Mouse (Mus musculus) hindbrain, embryonic 12.5 days (tissue): ENCODE measurements around the gene Alg14. TPM values are rescaled to one million over a fixed set of nuclear protein-coding genes. Genes with fewer than 3 reads are reported as not detected.

Source experiments
- ATAC-seq: fragments of 200-750 bp; cut with Nextera tagmentation; 2 replicates; pipeline ENCODE4 v1.8.0; 2017; ENCODE audit warnings: moderate TSS enrichment; ENCODE audit not compliant: low FRiP score
- H3K27ac ChIP-seq: fragments of 300-500 bp; sonication (generic); 2 replicates; pipeline ENCODE4 v1.5.1; 2016; ENCODE audit warnings: mild to moderate bottlenecking
- H3K27me3 ChIP-seq: fragments of 300-500 bp; sonication (generic); 2 replicates; pipeline ENCODE4 v1.6.1; 2016; ENCODE audit warnings: mild to moderate bottlenecking
- H3K36me3 ChIP-seq: fragments of 300-500 bp; sonication (generic); 2 replicates; pipeline ENCODE4 v1.6.1; 2016; ENCODE audit warnings: mild to moderate bottlenecking
- H3K4me1 ChIP-seq: fragments of 300-500 bp; sonication (generic); 2 replicates; pipeline ENCODE4 v1.6.1; 2016
- H3K4me2 ChIP-seq: fragments of 300-500 bp; sonication (generic); replicated peaks from 2 replicates; pipeline ENCODE4 v1.6.1; 2016; ENCODE audit warnings: mild to moderate bottlenecking
- H3K4me3 ChIP-seq: fragments of 300-500 bp; sonication (generic); 2 replicates; pipeline ENCODE4 v1.5.1; 2016; ENCODE audit warnings: mild to moderate bottlenecking
- H3K9ac ChIP-seq: fragments of 300-500 bp; sonication (generic); 2 replicates; pipeline ENCODE4 v1.6.1; 2016; ENCODE audit warnings: mild to moderate bottlenecking, moderate library complexity
- H3K9me3 ChIP-seq: fragments of 300-500 bp; sonication (generic); replicated peaks from 2 replicates; pipeline ENCODE4 v1.6.1; 2016; ENCODE audit warnings: mild to moderate bottlenecking
- WGBS: fragments of 180-500 bp; shearing (Covaris S2); methylation state at CpG from one replicate; pipeline ENCODE4 v1.1.7; 2016; 5-methylcytosine and 5-hydroxymethylcytosine counted together
- polyA plus RNA-seq: library from polyadenylated mRNA; unstranded; fragments of >200 nt; fragmentation: Nextera tagmentation; extraction: Ambion mirVana; gene quantifications from 2 replicates; pipeline ENCODE4 v1.2.1, GENCODE M21; 2016

Alg14 gene
- polyA plus RNA-seq, 1 experiment from 2014 or later: 38.5 TPM

GRCm38 (mm10) chr3:121358850-121359249 is 67.3 kb downstream of the Alg14 start:
- Histone ChIP-seq H3K27me3 (no peaks in the 10 kb centered on the region), H3K9me3 (no peaks in the 10 kb centered on the region), H3K9ac (no peak overlapping the region), H3K4me2 (no peak overlapping the region), H3K4me3 (no peak overlapping the region), H3K36me3 (no peaks in the 10 kb centered on the region), H3K4me1 (peaks cover 3% of the 10 kb centered on the region; the same call in 1 of the 2 replicates), H3K27ac (no peak overlapping the region)
- no peak for ATAC-seq
- 80% methylated on average over 6 of the region's 6 CpGs for WGBS

GRCm38 (mm10) chr3:121359272-121359671 is 67.7 kb downstream of the Alg14 start:
- H3K4me3 ChIP-seq: no peak overlapping the region
- no peak for ATAC-seq
- WGBS: 89% methylated on average over 7 of the region's 7 CpGs

DNA sequence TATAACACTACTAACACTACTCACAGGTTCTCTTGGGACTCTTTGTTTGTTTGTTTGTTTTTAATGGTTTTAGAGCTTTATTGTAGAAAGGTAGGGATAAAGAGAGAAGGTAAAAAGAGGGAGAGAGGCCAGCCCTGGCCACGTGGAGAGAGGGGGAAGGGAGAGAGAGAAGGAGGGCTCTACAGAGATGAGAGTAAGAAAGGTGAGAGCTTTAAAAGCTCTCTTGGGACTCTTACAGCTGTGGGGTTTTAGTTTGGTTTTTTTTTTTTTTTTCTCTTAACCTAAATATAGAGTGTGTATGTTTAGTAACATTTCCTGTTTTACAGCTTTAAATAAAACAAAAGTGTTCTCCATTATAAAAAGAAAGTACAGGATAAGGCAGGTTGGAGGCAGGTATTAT is 70.4 kb downstream of the Alg14 start:
- no peak overlapping the region for H3K4me2 ChIP-seq

More at GRCm38 (mm10) chr3:121359272-121359671, 67.7 kb downstream of the Alg14 start:
- Histone ChIP-seq H3K4me1 (peaks cover 3% of the 10 kb centered on the region; the same call in 1 of the 2 replicates), H3K9ac (no peak overlapping the region), H3K4me2 (no peak overlapping the region), H3K9me3 (no peaks in the 10 kb centered on the region), H3K36me3 (no peaks in the 10 kb centered on the region), H3K27ac (no peak overlapping the region), H3K27me3 (no peaks in the 10 kb centered on the region)

DNA sequence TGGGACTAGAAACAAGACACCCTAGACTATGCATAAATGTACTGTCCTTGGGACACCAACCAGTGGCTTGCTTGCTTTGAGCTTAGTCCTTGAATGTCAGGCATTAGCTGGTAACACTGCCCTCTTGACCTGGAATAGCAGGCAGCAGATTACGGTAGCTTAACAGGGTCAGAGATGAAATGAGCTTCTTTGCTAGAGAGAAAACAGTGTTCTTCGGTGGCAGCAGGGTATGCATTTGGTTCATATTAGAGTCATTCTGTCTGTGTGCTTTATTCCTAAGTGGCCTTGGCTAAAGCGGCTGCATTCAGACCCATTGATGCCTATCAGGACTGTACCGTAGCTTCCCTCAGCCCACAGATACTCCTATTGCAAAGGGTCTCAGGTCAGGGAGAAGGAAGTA is 72.8 kb downstream of the Alg14 start:
- Histone ChIP-seq H3K4me3 (no peak overlapping the region), H3K9ac (no peak overlapping the region), H3K27ac (no peak overlapping the region), H3K36me3 (no peaks in the 10 kb centered on the region), H3K4me2 (no peak overlapping the region), H3K4me1 (peaks cover under 1% of the 10 kb centered on the region; the same call in 1 of the 2 replicates), H3K9me3 (no peaks in the 10 kb centered on the region), H3K27me3 (no peaks in the 10 kb centered on the region)
- no peak for ATAC-seq
- WGBS: 54% methylated on average over 4 of the region's 4 CpGs

More for the DNA sequence above, 70.4 kb downstream of the Alg14 start:
- Histone ChIP-seq H3K36me3 (no peaks in the 10 kb centered on the region), H3K4me1 (peaks cover 3% of the 10 kb centered on the region; the same call in 1 of the 2 replicates), H3K9me3 (no peaks in the 10 kb centered on the region), H3K27me3 (no peaks in the 10 kb centered on the region), H3K4me3 (no peak overlapping the region), H3K9ac (no peak overlapping the region), H3K27ac (no peak overlapping the region)
- no peak for ATAC-seq
- 60% methylated on average over 1 of the region's 1 CpGs for WGBS

- H3K4me3 ChIP-seq: no peak overlapping the region
- no peak overlapping the region for H3K27ac ChIP-seq
- no peak for ATAC-seq
- H3K27me3 ChIP-seq: no peaks in the 10 kb centered on the region
- no peaks in the 10 kb centered on the region for H3K4me1 ChIP-seq
- H3K36me3 ChIP-seq: no peaks in the 10 kb centered on the region
- no peak overlapping the region for H3K9ac ChIP-seq
- no peaks in the 10 kb centered on the region for H3K9me3 ChIP-seq
- no peak overlapping the region for H3K4me2 ChIP-seq
- WGBS: 80% methylated on average over 8 of the region's 8 CpGs
Measured at GRCm38 (mm10) chr3:121365131-121365530, 73.6 kb downstream of the Alg14 start.

- Histone ChIP-seq H3K27ac (no peak overlapping the region), H3K9me3 (no peaks in the 10 kb centered on the region), H3K27me3 (no peaks in the 10 kb centered on the region), H3K4me1 (no peaks in the 10 kb centered on the region; the same call in 1 of the 2 replicates), H3K4me3 (no peak overlapping the region), H3K4me2 (no peak overlapping the region), H3K9ac (no peak overlapping the region), H3K36me3 (no peaks in the 10 kb centered on the region)
- 90% methylated on average over 4 of the region's 4 CpGs for WGBS
- ATAC-seq: no peak
Measured at GRCm38 (mm10) chr3:121368616-121369015, 77.0 kb downstream of the Alg14 start.

DNA sequence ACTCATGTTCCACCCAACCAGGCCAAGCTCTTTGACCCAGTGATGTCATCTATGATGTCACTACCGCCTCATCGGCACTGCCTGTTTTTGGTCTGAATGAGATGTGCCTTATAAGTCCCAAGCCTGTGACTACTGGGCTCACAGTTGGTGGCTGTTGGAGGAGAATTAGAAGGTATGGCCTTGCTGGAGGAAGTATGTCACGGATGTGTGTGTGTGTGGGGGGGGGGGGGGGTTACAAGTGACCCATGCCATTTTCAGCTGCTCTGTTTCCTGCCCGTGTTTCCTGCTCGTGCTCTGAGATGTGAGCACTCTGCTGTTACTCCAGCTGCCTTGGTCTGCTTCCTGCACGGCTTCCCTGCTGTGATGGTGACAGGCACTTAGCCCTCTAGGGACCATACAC is 77.9 kb downstream of the Alg14 start:
- no peak overlapping the region for H3K4me3 ChIP-seq
- no peak overlapping the region for H3K27ac ChIP-seq
- H3K4me2 ChIP-seq: no peak overlapping the region
- H3K4me1 ChIP-seq: no peaks in the 10 kb centered on the region; the same call in 1 of the 2 replicates
- 84% methylated on average over 6 of the region's 6 CpGs for WGBS
- no peak for ATAC-seq
- no peaks in the 10 kb centered on the region for H3K27me3 ChIP-seq
- no peak overlapping the region for H3K9ac ChIP-seq
- H3K9me3 ChIP-seq: no peaks in the 10 kb centered on the region
- H3K36me3 ChIP-seq: no peaks in the 10 kb centered on the region

DNA sequence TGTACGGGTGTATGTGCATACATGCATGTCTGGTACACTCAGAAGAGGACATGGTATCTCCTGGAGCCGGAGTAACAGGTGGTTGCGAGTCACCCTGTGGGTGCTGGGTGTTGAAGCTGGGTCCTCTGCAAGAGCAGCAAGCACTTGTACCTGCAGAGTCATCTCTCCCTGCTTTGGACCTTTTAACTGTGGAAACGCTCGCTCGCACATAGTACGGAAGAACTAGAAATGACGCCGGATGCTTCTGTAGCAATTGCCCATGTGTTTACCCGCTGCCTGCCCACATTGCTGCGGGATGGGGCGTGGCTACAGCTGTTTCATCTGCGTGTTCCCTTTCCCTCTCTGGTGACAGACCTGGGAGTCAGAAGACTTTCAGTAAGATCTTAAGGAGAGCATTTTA is 78.7 kb downstream of the Alg14 start:
- no peaks in the 10 kb centered on the region for H3K36me3 ChIP-seq
- H3K4me1 ChIP-seq: no peaks in the 10 kb centered on the region; the same call in 1 of the 2 replicates
- no peaks in the 10 kb centered on the region for H3K27me3 ChIP-seq
- H3K4me3 ChIP-seq: no peak overlapping the region
- H3K9ac ChIP-seq: no peak overlapping the region
- 89% methylated on average over 13 of the region's 13 CpGs for WGBS
- no peak for ATAC-seq
- no peak overlapping the region for H3K4me2 ChIP-seq
- H3K9me3 ChIP-seq: no peaks in the 10 kb centered on the region
- no peak overlapping the region for H3K27ac ChIP-seq

- WGBS: 57% methylated on average over 12 of the region's 12 CpGs
- no peaks in the 10 kb centered on the region for H3K9me3 ChIP-seq
- no peak for ATAC-seq
- H3K36me3 ChIP-seq: no peaks in the 10 kb centered on the region
- no peaks in the 10 kb centered on the region for H3K27me3 ChIP-seq
- no peak overlapping the region for H3K27ac ChIP-seq
- H3K4me2 ChIP-seq: no peak overlapping the region
- H3K9ac ChIP-seq: no peak overlapping the region
- no peak overlapping the region for H3K4me3 ChIP-seq
- no peaks in the 10 kb centered on the region; the same call in 1 of the 2 replicates for H3K4me1 ChIP-seq
Measured at GRCm38 (mm10) chr3:121370830-121371526, 79.4 kb downstream of the Alg14 start.

DNA sequence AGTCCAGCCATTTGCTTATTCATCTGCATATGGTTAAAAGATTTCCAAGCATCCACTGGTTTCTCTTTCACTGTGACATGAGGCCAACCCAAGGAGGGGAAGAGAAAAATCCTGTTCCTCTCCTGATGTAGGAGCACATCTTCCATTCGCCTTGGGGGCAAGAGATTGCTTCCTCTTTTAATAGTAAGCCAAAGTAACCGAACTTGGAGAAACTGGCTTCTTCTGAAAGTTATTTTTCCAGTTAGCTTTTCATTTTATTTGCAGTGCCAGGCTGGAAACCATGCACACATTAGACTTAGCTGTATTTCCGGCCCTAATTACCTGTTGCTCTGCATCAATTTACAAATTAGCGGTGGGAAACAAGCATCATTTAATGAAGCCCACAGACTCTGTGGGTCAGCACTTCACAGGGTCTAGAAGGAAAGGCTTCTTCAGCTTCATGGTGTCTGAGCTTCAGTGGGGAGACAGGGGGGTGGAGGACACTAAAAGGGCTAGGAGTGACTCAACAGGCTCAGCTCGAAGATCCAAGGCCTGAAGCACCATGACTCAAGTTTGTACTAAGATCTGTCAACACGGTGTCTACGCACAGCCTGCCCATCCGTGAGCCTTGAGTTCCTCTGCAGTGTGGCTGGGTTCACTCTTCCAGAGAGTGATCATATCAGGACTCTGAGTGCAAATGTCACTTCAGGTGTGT is 80.1 kb downstream of the Alg14 start:
- no peak overlapping the region for H3K4me2 ChIP-seq
- H3K27me3 ChIP-seq: no peaks in the 10 kb centered on the region
- 85% methylated on average over 8 of the region's 8 CpGs for WGBS
- no peak overlapping the region for H3K27ac ChIP-seq
- H3K9ac ChIP-seq: no peak overlapping the region
- no peaks in the 10 kb centered on the region; the same call in 1 of the 2 replicates for H3K4me1 ChIP-seq
- no peak overlapping the region for H3K4me3 ChIP-seq
- H3K9me3 ChIP-seq: no peaks in the 10 kb centered on the region
- no peaks in the 10 kb centered on the region for H3K36me3 ChIP-seq
- no peak for ATAC-seq

GRCm38 (mm10) chr3:121373897-121374441 is 82.4 kb downstream of the Alg14 start:
- Histone ChIP-seq H3K9me3 (no peaks in the 10 kb centered on the region), H3K4me3 (no peak overlapping the region), H3K4me2 (no peak overlapping the region), H3K27ac (no peak overlapping the region), H3K27me3 (no peaks in the 10 kb centered on the region), H3K4me1 (peaks cover 5% of the 10 kb centered on the region), H3K36me3 (no peaks in the 10 kb centered on the region), H3K9ac (no peak overlapping the region)
- 68% methylated on average over 9 of the region's 9 CpGs for WGBS
- no peak for ATAC-seq

DNA sequence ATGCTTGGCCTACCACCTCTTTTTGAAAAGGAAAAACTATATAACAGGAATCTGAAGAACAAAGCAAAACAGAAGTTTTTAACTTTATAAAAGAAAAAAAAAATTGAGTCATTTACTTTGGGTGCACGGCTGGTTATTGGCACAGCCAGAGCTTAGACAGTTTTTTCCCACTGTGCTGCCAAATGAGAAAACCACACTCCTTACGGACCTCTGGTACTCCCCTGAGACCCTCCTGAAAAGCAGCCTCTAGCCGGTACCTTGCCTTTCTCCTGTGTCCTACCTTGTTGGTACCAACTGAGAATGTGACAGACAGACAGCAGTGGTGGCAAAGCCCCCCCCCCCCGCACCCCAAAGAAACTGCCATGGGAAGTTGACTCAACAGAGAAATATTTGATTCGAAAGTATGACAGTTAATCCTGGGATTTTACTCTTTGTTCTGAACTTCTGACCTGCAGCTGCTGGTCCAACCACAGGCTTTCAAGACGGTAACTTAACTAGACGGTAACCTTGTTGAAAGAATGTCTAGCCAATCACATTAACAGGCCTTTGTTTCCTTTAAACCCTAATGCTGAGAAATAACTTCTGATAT is 84.1 kb downstream of the Alg14 start:
- Histone ChIP-seq H3K4me3 (no peak overlapping the region), H3K9ac (no peak overlapping the region), H3K4me1 (peaks cover 5% of the 10 kb centered on the region), H3K4me2 (no peak overlapping the region), H3K27me3 (no peaks in the 10 kb centered on the region), H3K27ac (no peak overlapping the region), H3K9me3 (no peaks in the 10 kb centered on the region), H3K36me3 (no peaks in the 10 kb centered on the region)
- no peak for ATAC-seq
- WGBS: 68% methylated on average over 7 of the region's 7 CpGs
